Mouse (Mus musculus) megakaryocyte, embryonic 14.5 days (primary cell): Measurements from ENCODE around the gene Crygn.

Experiments used
- FLI1 ChIP-seq: IDR thresholded peaks from 2 replicates; pipeline ENCODE4 v1.6.1; 2012; ENCODE audit warnings: low read length, inconsistent platforms, mixed read lengths
- GATA1 ChIP-seq: IDR thresholded peaks from 3 replicates; pipeline ENCODE4 v1.6.1; 2012; ENCODE audit warnings: mixed read lengths, low read length, inconsistent platforms, borderline replicate concordance

DNA sequence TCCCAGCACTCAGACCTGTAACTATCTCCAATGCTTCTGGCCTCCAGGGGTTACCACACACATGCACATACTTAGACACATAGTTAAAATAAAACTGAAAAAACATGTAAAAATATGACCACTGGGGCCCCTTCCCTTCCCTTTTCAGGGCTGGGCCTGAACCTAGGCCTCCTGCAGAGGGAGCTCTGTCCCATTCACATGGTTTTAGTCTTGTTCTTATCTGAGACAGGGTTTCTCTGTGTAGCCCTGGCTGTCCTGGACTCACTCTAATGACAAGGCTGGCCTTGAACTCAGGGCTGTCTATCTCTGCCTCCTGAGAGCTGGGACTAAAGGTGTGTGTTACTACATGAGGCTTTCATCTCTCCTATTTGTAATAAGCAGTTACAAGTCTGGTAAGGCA, 42.6 kb upstream of the Crygn start:
- no peak for TF ChIP-seq FLI1
- no peak for TF ChIP-seq GATA1
